Mouse (Mus musculus): ENCODE results near the gene Ndufb7. TPM values are rescaled to one million over a fixed set of nuclear protein-coding genes. Genes with fewer than 3 reads are reported as not detected.
"Not testable (repeated sequence)": the region's sequence is repeated elsewhere in the genome, so short reads cannot be mapped to it uniquely, and the experiment has no call there.

Ndufb7 gene
- total RNA-seq, 1 experiment = 275 TPM

DNA sequence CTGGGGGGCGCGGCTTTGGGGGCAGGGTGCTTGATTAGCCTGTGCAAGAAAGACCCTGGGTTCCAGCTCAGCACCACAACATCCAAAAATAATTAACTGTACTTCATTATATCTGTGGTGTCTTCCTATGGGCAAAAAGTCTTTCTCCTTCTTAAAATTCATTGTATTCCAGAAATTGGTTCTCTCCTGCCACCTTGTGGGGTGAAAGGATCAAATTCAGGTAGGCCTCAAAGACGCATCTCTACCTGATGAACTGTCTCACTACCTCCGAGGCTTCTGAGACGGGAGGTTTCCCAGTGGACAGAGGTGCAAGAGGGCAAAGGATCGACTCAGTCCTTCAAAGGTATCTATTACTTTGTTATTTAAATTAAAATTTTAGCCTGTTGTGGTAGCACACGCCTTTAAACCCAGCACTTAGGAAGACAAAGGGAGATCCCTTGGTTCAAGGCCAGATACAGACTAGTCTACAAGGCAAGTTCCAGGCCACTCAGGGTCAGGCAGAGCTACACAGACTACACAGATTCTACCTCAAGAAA is 24.1 kb downstream of the Ndufb7 start:
- in situ Hi-C loops (cut with MboI; ENCODE audit: low sequenced_read_pairs in 2 of 2, unreplicated experiment in 2 of 2) = no loop called here
- no peak for DNase-seq (ENCODE audit: low read depth, low spot score)
- H3K27ac ChIP-seq (ENCODE audit: insufficient read depth, low read depth, low read length, poor library complexity, severe bottlenecking) = no peak overlapping the region
- no peaks in the 10 kb centered on the region for H3K9me3 ChIP-seq (ENCODE audit: control insufficient read depth, insufficient read depth, low read depth, low read length)
- TF ChIP-seq ZC3H11A (IDR thresholded peaks at IDR 0.05; ENCODE audit: borderline replicate concordance, low read depth, low read length) (no peak), ZNF384 (IDR thresholded peaks at IDR 0.05; ENCODE audit: low read depth, low read length) (no peak), HCFC1 (IDR thresholded peaks at IDR 0.05; ENCODE audit: borderline replicate concordance, insufficient read depth, low read length) (no peak), MAFK (IDR thresholded peaks at IDR 0.05; ENCODE audit: insufficient read depth, low read depth, low read length) (no peak), CHD2 (IDR thresholded peaks at IDR 0.05; ENCODE audit: low read depth, low read length) (no peak)
- peaks cover 11% of the 10 kb centered on the region; the same call in 1 of the 2 replicates for H3K36me3 ChIP-seq (ENCODE audit: control insufficient read depth, insufficient read depth, low read length, poor library complexity, severe bottlenecking)
- H3K4me1 ChIP-seq (ENCODE audit: control insufficient read depth in 2 of 2, insufficient read depth in 2 of 2, low read length in 2 of 2, poor library complexity in 1 of 2) = peaks cover 2 to 8% of the 10 kb centered on the region in 2 experiments; a peak in 3 of 4 replicates
- no peak overlapping the region for H3K4me3 ChIP-seq (ENCODE audit: insufficient read depth in 1 of 2, low read depth in 1 of 2, low read length in 2 of 2, poor library complexity in 1 of 2, severe bottlenecking in 1 of 2)
- no peak overlapping the region for H3K9ac ChIP-seq (ENCODE audit: insufficient read depth, low read depth, low read length, poor library complexity, severe bottlenecking)

- no peaks in the 10 kb centered on the region for H3K9me3 ChIP-seq (ENCODE audit: control insufficient read depth, insufficient read depth, low read depth, low read length)
- peaks cover 2 to 8% of the 10 kb centered on the region in 2 experiments; a peak in 3 of 4 replicates for H3K4me1 ChIP-seq (ENCODE audit: control insufficient read depth in 2 of 2, insufficient read depth in 2 of 2, low read length in 2 of 2, poor library complexity in 1 of 2)
- DNase-seq (ENCODE audit: low read depth, low spot score) = no peak
- peak overlapping the region; percentile 41 to 77 for H3K4me3 ChIP-seq (ENCODE audit: insufficient read depth in 1 of 2, low read depth in 1 of 2, low read length in 2 of 2, poor library complexity in 1 of 2, severe bottlenecking in 1 of 2)
- peak overlapping the region; percentile 57; the same call in 1 of the 2 replicates for H3K9ac ChIP-seq (ENCODE audit: insufficient read depth, low read depth, low read length, poor library complexity, severe bottlenecking)
- TF ChIP-seq HCFC1 (IDR thresholded peaks at IDR 0.05; ENCODE audit: borderline replicate concordance, insufficient read depth, low read length) (no peak), ZNF384 (IDR thresholded peaks at IDR 0.05; ENCODE audit: low read depth, low read length) (no peak), MAFK (IDR thresholded peaks at IDR 0.05; ENCODE audit: insufficient read depth, low read depth, low read length) (no peak), ZC3H11A (IDR thresholded peaks at IDR 0.05; ENCODE audit: borderline replicate concordance, low read depth, low read length) (no peak), CHD2 (IDR thresholded peaks at IDR 0.05; ENCODE audit: low read depth, low read length) (no peak)
- H3K36me3 ChIP-seq (ENCODE audit: control insufficient read depth, insufficient read depth, low read length, poor library complexity, severe bottlenecking) = peaks cover 11% of the 10 kb centered on the region; the same call in 1 of the 2 replicates
- in situ Hi-C loops (cut with MboI; ENCODE audit: low sequenced_read_pairs in 2 of 2, unreplicated experiment in 2 of 2) = no loop called here
- no peak overlapping the region for H3K27ac ChIP-seq (ENCODE audit: insufficient read depth, low read depth, low read length, poor library complexity, severe bottlenecking)
These were observed 26.2 kb downstream of the Ndufb7 start for GRCm38 (mm10) chr8:83592682-83593081.

GRCm38 (mm10) chr8:83593325-83594166 is 27.1 kb downstream of the Ndufb7 start:
- in situ Hi-C loops (cut with MboI; ENCODE audit: low sequenced_read_pairs in 2 of 2, unreplicated experiment in 2 of 2) = no loop called here
- no peak for DNase-seq (ENCODE audit: low read depth, low spot score)

GRCm38 (mm10) chr8:83594167-83595049 is 27.9 kb downstream of the Ndufb7 start:
- no peak overlapping the region; the same call in 1 of the 2 replicates for H3K27ac ChIP-seq (ENCODE audit: insufficient read depth, low read depth, low read length, poor library complexity, severe bottlenecking)
- peak overlapping the region; percentile 77 to 78 for H3K4me3 ChIP-seq (ENCODE audit: insufficient read depth in 1 of 2, low read depth in 1 of 2, low read length in 2 of 2, poor library complexity in 1 of 2, severe bottlenecking in 1 of 2)
- H3K9me3 ChIP-seq (ENCODE audit: control insufficient read depth, insufficient read depth, low read depth, low read length) = no peaks in the 10 kb centered on the region
- H3K4me1 ChIP-seq (ENCODE audit: control insufficient read depth in 2 of 2, insufficient read depth in 2 of 2, low read length in 2 of 2, poor library complexity in 1 of 2) = peaks cover 2 to 8% of the 10 kb centered on the region in 2 experiments; a peak in 3 of 4 replicates
- in situ Hi-C loops (cut with MboI; ENCODE audit: low sequenced_read_pairs in 2 of 2, unreplicated experiment in 2 of 2) = no loop called here
- TF ChIP-seq HCFC1 (IDR thresholded peaks at IDR 0.05; ENCODE audit: borderline replicate concordance, insufficient read depth, low read length) (no peak), MAFK (IDR thresholded peaks at IDR 0.05; ENCODE audit: insufficient read depth, low read depth, low read length) (no peak), CHD2 (IDR thresholded peaks at IDR 0.05; ENCODE audit: low read depth, low read length) (no peak), ZC3H11A (IDR thresholded peaks at IDR 0.05; ENCODE audit: borderline replicate concordance, low read depth, low read length) (no peak), ZNF384 (IDR thresholded peaks at IDR 0.05; ENCODE audit: low read depth, low read length) (no peak)
- DNase-seq (ENCODE audit: low read depth, low spot score) = peak; percentile 98
- H3K9ac ChIP-seq (ENCODE audit: insufficient read depth, low read depth, low read length, poor library complexity, severe bottlenecking) = peak overlapping the region; percentile 86
- H3K36me3 ChIP-seq (ENCODE audit: control insufficient read depth, insufficient read depth, low read length, poor library complexity, severe bottlenecking) = peaks cover 3% of the 10 kb centered on the region; the same call in 1 of the 2 replicates

More at GRCm38 (mm10) chr8:83593325-83594166, 27.1 kb downstream of the Ndufb7 start:
- H3K9ac ChIP-seq (ENCODE audit: insufficient read depth, low read depth, low read length, poor library complexity, severe bottlenecking) = peak overlapping the region; percentile 86
- peak overlapping the region; percentile 77 to 78 for H3K4me3 ChIP-seq (ENCODE audit: insufficient read depth in 1 of 2, low read depth in 1 of 2, low read length in 2 of 2, poor library complexity in 1 of 2, severe bottlenecking in 1 of 2)
- H3K4me1 ChIP-seq (ENCODE audit: control insufficient read depth in 2 of 2, insufficient read depth in 2 of 2, low read length in 2 of 2, poor library complexity in 1 of 2) = peaks cover 2 to 8% of the 10 kb centered on the region in 2 experiments; a peak in 3 of 4 replicates
- no peaks in the 10 kb centered on the region for H3K9me3 ChIP-seq (ENCODE audit: control insufficient read depth, insufficient read depth, low read depth, low read length)
- peaks cover 8% of the 10 kb centered on the region; the same call in 1 of the 2 replicates for H3K36me3 ChIP-seq (ENCODE audit: control insufficient read depth, insufficient read depth, low read length, poor library complexity, severe bottlenecking)
- H3K27ac ChIP-seq (ENCODE audit: insufficient read depth, low read depth, low read length, poor library complexity, severe bottlenecking) = no peak overlapping the region; the same call in 1 of the 2 replicates
- TF ChIP-seq MAFK (IDR thresholded peaks at IDR 0.05; ENCODE audit: insufficient read depth, low read depth, low read length) (no peak), CHD2 (IDR thresholded peaks at IDR 0.05; ENCODE audit: low read depth, low read length) (no peak), ZNF384 (IDR thresholded peaks at IDR 0.05; ENCODE audit: low read depth, low read length) (no peak), ZC3H11A (IDR thresholded peaks at IDR 0.05; ENCODE audit: borderline replicate concordance, low read depth, low read length) (no peak), HCFC1 (IDR thresholded peaks at IDR 0.05; ENCODE audit: borderline replicate concordance, insufficient read depth, low read length) (no peak)

DNA sequence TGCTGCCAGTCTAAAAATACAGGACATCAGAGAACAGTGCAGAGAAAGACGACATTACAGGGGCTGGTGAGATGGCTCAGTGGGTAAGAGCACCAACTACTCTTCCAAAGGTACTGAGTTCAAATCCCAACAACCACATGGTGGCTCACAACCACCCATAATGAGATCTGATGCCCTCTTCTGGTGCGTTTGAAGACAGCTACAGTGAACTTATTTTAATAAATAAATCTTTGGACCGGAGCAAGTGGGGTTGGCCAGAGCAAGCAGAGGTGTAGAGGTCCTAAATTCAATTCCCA is 28.5 kb downstream of the Ndufb7 start:
- H3K36me3 ChIP-seq (ENCODE audit: control insufficient read depth, insufficient read depth, low read length, poor library complexity, severe bottlenecking); H3K27ac ChIP-seq (ENCODE audit: insufficient read depth, low read depth, low read length, poor library complexity, severe bottlenecking); H3K4me1 ChIP-seq (ENCODE audit: control insufficient read depth in 2 of 2, insufficient read depth in 2 of 2, low read length in 2 of 2, poor library complexity in 1 of 2); DNase-seq (ENCODE audit: low read depth, low spot score); in situ Hi-C loops (cut with MboI; ENCODE audit: low sequenced_read_pairs in 2 of 2, unreplicated experiment in 2 of 2); H3K9me3 ChIP-seq (ENCODE audit: control insufficient read depth, insufficient read depth, low read depth, low read length): not testable (repeated sequence)
- peak overlapping the region; percentile 70 to 71 for H3K4me3 ChIP-seq (ENCODE audit: insufficient read depth in 1 of 2, low read depth in 1 of 2, low read length in 2 of 2, poor library complexity in 1 of 2, severe bottlenecking in 1 of 2)
- H3K9ac ChIP-seq (ENCODE audit: insufficient read depth, low read depth, low read length, poor library complexity, severe bottlenecking) = peak overlapping the region; percentile 74; the same call in 1 of the 2 replicates
